Mouse (Mus musculus) liver, postnatal 0 days (tissue): ENCODE measurements around the gene Slc41a3. TPM values are rescaled to one million over a fixed set of nuclear protein-coding genes. Genes with fewer than 3 reads are reported as not detected.

ENCODE experiments used
- ATAC-seq: fragments of 200-750 bp; cut with Nextera tagmentation; 2 replicates; pipeline ENCODE4 v1.8.0; 2017; ENCODE audit warnings: mild to moderate bottlenecking, moderate library complexity
- DNase-seq: peaks from one replicate; pipeline ENCODE4 v3.0.0-alpha.2; 2016
- H3K27ac ChIP-seq: fragments of 300-500 bp; sonication (generic); 2 replicates; pipeline ENCODE4 v1.5.1; 2014; ENCODE audit warnings: antibody characterized with exemption, moderate library complexity, mild to moderate bottlenecking, low read depth
- H3K27me3 ChIP-seq: fragments of 300-500 bp; sonication (generic); 2 replicates; pipeline ENCODE4 v1.6.1; 2014; ENCODE audit warnings: low read length, control low read depth, mixed read lengths; ENCODE audit not compliant: insufficient read depth
- H3K36me3 ChIP-seq: fragments of 300-500 bp; sonication (generic); replicated peaks from 2 replicates; pipeline ENCODE4 v1.6.1; 2014; ENCODE audit warnings: mild to moderate bottlenecking, control low read depth, low read length, moderate library complexity, mixed read lengths; ENCODE audit not compliant: insufficient read depth
- H3K4me1 ChIP-seq: fragments of 300-500 bp; sonication (generic); 2 replicates; pipeline ENCODE4 v1.6.1; 2014; ENCODE audit warnings: antibody characterized with exemption, mild to moderate bottlenecking, control low read depth; ENCODE audit not compliant: insufficient read depth
- H3K4me2 ChIP-seq: fragments of 300-500 bp; sonication (generic); 2 replicates; pipeline ENCODE4 v1.6.1; 2014; ENCODE audit warnings: low read depth, mild to moderate bottlenecking, low read length, moderate library complexity, mixed read lengths
- H3K4me3 ChIP-seq: fragments of 300-500 bp; sonication (generic); 2 replicates; pipeline ENCODE4 v1.5.1; 2014; ENCODE audit warnings: low read depth, low read length
- H3K9ac ChIP-seq: fragments of 300-500 bp; sonication (generic); replicated peaks from 2 replicates; pipeline ENCODE4 v1.6.1; 2014; ENCODE audit warnings: mild to moderate bottlenecking, moderate library complexity
- H3K9me3 ChIP-seq: fragments of 300-500 bp; sonication (generic); 2 replicates; pipeline ENCODE4 v1.6.1; 2016; ENCODE audit warnings: mild to moderate bottlenecking, control low read depth, low read length, mixed read lengths
- CTCF ChIP-seq: sonication (generic); IDR thresholded peaks from 2 replicates; pipeline ENCODE4 v1.5.1; 2016; ENCODE audit warnings: antibody characterized with exemption, low read depth
- EP300 ChIP-seq: IDR thresholded peaks from 2 replicates; pipeline ENCODE4 v1.6.1; 2016; ENCODE audit warnings: antibody characterized with exemption, low read depth, mild to moderate bottlenecking
- WGBS: fragments of 180-500 bp; shearing (Covaris S2); extraction: QIAGEN DNeasy Blood & Tissue Kit; methylation state at CpG from one replicate; pipeline ENCODE4 v1.1.7; 2014; ENCODE audit not compliant: insufficient replicate concordance; 5-methylcytosine and 5-hydroxymethylcytosine counted together
- polyA plus RNA-seq: library from polyadenylated mRNA; unstranded; fragments of >200 nt; fragmentation: Nextera tagmentation; extraction: Ambion mirVana; gene quantifications from 2 replicates; pipeline ENCODE4 v1.2.1, GENCODE M21; 2015

Gene Slc41a3
- polyA plus RNA-seq, 1 experiment from 2014 or later, result 23.4 TPM

GRCm38 (mm10) chr6:90602304-90602703 lies 2.2 kb upstream of the Slc41a3 start:
- H3K27me3 ChIP-seq, result no peaks in the 10 kb centered on the region
- H3K4me2 ChIP-seq, result no peak overlapping the region
- WGBS, result 77% methylated on average over 3 of the region's 3 CpGs
- no peaks in the 10 kb centered on the region for H3K9me3 ChIP-seq
- DNase-seq (no peak), ATAC-seq (no peak)
- H3K36me3 ChIP-seq, result no peaks in the 10 kb centered on the region
- no peak overlapping the region for H3K4me3 ChIP-seq
- no peak overlapping the region for H3K9ac ChIP-seq
- TF ChIP-seq EP300 (no peak), CTCF (no peak)
- no peak overlapping the region for H3K27ac ChIP-seq
- H3K4me1 ChIP-seq, result peaks cover 30% of the 10 kb centered on the region

- Histone ChIP-seq H3K27me3 (no peaks in the 10 kb centered on the region), H3K9me3 (no peaks in the 10 kb centered on the region), H3K27ac (peak overlapping the region; percentile 44; the same call in 1 of the 2 replicates), H3K4me3 (no peak overlapping the region), H3K9ac (no peak overlapping the region; the same call in 1 of the 2 replicates), H3K4me2 (no peak overlapping the region), H3K36me3 (no peaks in the 10 kb centered on the region), H3K4me1 (peaks cover 36% of the 10 kb centered on the region)
- 54% methylated on average over 7 of the region's 7 CpGs for WGBS
- TF ChIP-seq EP300 (no peak), CTCF (no peak)
- DNase-seq (no peak), ATAC-seq (peak; percentile 8)
Measured at GRCm38 (mm10) chr6:90603126-90603525, 1.4 kb upstream of the Slc41a3 start.

- no peaks in the 10 kb centered on the region for H3K36me3 ChIP-seq
- ATAC-seq (no peak), DNase-seq (no peak)
- peaks cover 39% of the 10 kb centered on the region for H3K4me1 ChIP-seq
- no peak overlapping the region for H3K9ac ChIP-seq
- H3K4me2 ChIP-seq, result peak overlapping the region; percentile 88
- H3K9me3 ChIP-seq, result no peaks in the 10 kb centered on the region
- 60% methylated on average over 3 of the region's 3 CpGs for WGBS
- peak overlapping the region; percentile 65; the same call in 1 of the 2 replicates for H3K4me3 ChIP-seq
- H3K27me3 ChIP-seq, result no peaks in the 10 kb centered on the region
- no peak for TF ChIP-seq CTCF
- no peak for TF ChIP-seq EP300
- H3K27ac ChIP-seq, result no peak overlapping the region
Measured at GRCm38 (mm10) chr6:90604130-90604529, 395 bp upstream of the Slc41a3 start.

- Histone ChIP-seq H3K27ac (peak overlapping the region; percentile 88; the same call in 1 of the 2 replicates), H3K27me3 (no peaks in the 10 kb centered on the region), H3K9ac (peak overlapping the region; percentile 72), H3K36me3 (no peaks in the 10 kb centered on the region), H3K4me2 (peak overlapping the region; percentile 88), H3K4me1 (peaks cover 39% of the 10 kb centered on the region), H3K4me3 (peak overlapping the region; percentile 65), H3K9me3 (no peaks in the 10 kb centered on the region)
- no peak for TF ChIP-seq EP300
- no peak for TF ChIP-seq CTCF
- DNase-seq, result no peak
- ATAC-seq, result no peak
- WGBS, result 17% methylated on average over 5 of the region's 5 CpGs
Measured at GRCm38 (mm10) chr6:90605298-90605665, 757 bp downstream of the Slc41a3 start.

GRCm38 (mm10) chr6:90606538-90606937 lies 2.0 kb downstream of the Slc41a3 start:
- Histone ChIP-seq H3K4me2 (no peak overlapping the region), H3K9ac (no peak overlapping the region)

GRCm38 (mm10) chr6:90607196-90607595 lies 2.7 kb downstream of the Slc41a3 start:
- Histone ChIP-seq H3K9ac (no peak overlapping the region), H3K36me3 (no peaks in the 10 kb centered on the region), H3K27me3 (no peaks in the 10 kb centered on the region), H3K4me3 (no peak overlapping the region), H3K9me3 (no peaks in the 10 kb centered on the region), H3K4me1 (peaks cover 35% of the 10 kb centered on the region), H3K27ac (no peak overlapping the region), H3K4me2 (no peak overlapping the region)
- ATAC-seq, result no peak
- TF ChIP-seq EP300 (no peak), CTCF (peak; percentile 96)
- DNase-seq, result peak; percentile 87
- WGBS, result 11% methylated on average over 5 of the region's 5 CpGs

More at GRCm38 (mm10) chr6:90606538-90606937, 2.0 kb downstream of the Slc41a3 start:
- Histone ChIP-seq H3K36me3 (no peaks in the 10 kb centered on the region), H3K4me1 (peaks cover 37% of the 10 kb centered on the region), H3K9me3 (no peaks in the 10 kb centered on the region), H3K27ac (no peak overlapping the region), H3K4me3 (no peak overlapping the region), H3K27me3 (no peaks in the 10 kb centered on the region)
- TF ChIP-seq CTCF, result peak; percentile 97
- TF ChIP-seq EP300, result no peak
- WGBS, result 27% methylated on average over 7 of the region's 7 CpGs
- DNase-seq, result peak; percentile 86
- 0 out of 2 replicates have a peak, but pooled peaks have one; percentile 6 for ATAC-seq

GRCm38 (mm10) chr6:90608186-90608585 lies 3.7 kb downstream of the Slc41a3 start:
- TF ChIP-seq CTCF (peak; percentile 89), EP300 (no peak)
- H3K9me3 ChIP-seq, result no peaks in the 10 kb centered on the region
- no peak overlapping the region for H3K9ac ChIP-seq
- DNase-seq, result peak; percentile 65
- ATAC-seq, result peak; percentile 54
- WGBS, result 39% methylated on average over 6 of the region's 6 CpGs
- H3K27ac ChIP-seq, result no peak overlapping the region
- no peaks in the 10 kb centered on the region for H3K36me3 ChIP-seq
- H3K4me2 ChIP-seq, result no peak overlapping the region
- no peak overlapping the region for H3K4me3 ChIP-seq
- peaks cover 32% of the 10 kb centered on the region for H3K4me1 ChIP-seq
- no peaks in the 10 kb centered on the region for H3K27me3 ChIP-seq
